Mouse (Mus musculus) hindbrain, embryonic 16.5 days (tissue): ENCODE measurements around the gene Klf4. TPM values are rescaled to one million over a fixed set of nuclear protein-coding genes. Genes with fewer than 3 reads are reported as not detected.

Experiments used
- ATAC-seq: fragments of 200-750 bp; cut with Nextera tagmentation; 2 replicates; pipeline ENCODE4 v1.8.0; 2017; ENCODE audit warnings: moderate TSS enrichment, moderate library complexity
- H3K27ac ChIP-seq: fragments of 300-500 bp; sonication (generic); 2 replicates; pipeline ENCODE4 v1.5.1; 2014; ENCODE audit warnings: low read depth, mild to moderate bottlenecking, control low read depth, low read length, moderate library complexity
- H3K27me3 ChIP-seq: fragments of 300-500 bp; sonication (generic); replicated peaks from 2 replicates; pipeline ENCODE4 v1.6.1; 2014; ENCODE audit warnings: low read length; ENCODE audit not compliant: control insufficient read depth, insufficient read depth
- H3K36me3 ChIP-seq: fragments of 300-500 bp; sonication (generic); 2 replicates; pipeline ENCODE4 v1.6.1; 2014; ENCODE audit warnings: mild to moderate bottlenecking, low read length, moderate library complexity, mixed read lengths; ENCODE audit not compliant: control insufficient read depth, insufficient read depth
- H3K4me1 ChIP-seq: fragments of 300-500 bp; sonication (generic); 2 replicates; pipeline ENCODE4 v1.6.1; 2014; ENCODE audit warnings: low read depth, low read length; ENCODE audit not compliant: control insufficient read depth, insufficient read depth
- H3K4me2 ChIP-seq: fragments of 300-500 bp; sonication (generic); 2 replicates; pipeline ENCODE4 v1.6.1; 2014; ENCODE audit warnings: mild to moderate bottlenecking, low read length, control low read depth, moderate library complexity
- H3K4me3 ChIP-seq: fragments of 300-500 bp; sonication (generic); 2 replicates; pipeline ENCODE4 v1.5.1; 2014; ENCODE audit warnings: mild to moderate bottlenecking, low read length, control low read depth, moderate library complexity
- H3K9ac ChIP-seq: fragments of 300-500 bp; sonication (generic); 2 replicates; pipeline ENCODE4 v1.6.1; 2014; ENCODE audit warnings: low read depth, mild to moderate bottlenecking, control low read depth, low read length, moderate library complexity
- H3K9me3 ChIP-seq: fragments of 300-500 bp; sonication (generic); 2 replicates; pipeline ENCODE4 v1.6.1; 2014; ENCODE audit warnings: mild to moderate bottlenecking, low read length, moderate library complexity; ENCODE audit not compliant: control insufficient read depth
- WGBS: fragments of 180-500 bp; shearing (Covaris S2); extraction: QIAGEN DNeasy Blood & Tissue Kit; methylation state at CpG from one replicate; pipeline ENCODE4 v1.1.7; 2014; 5-methylcytosine and 5-hydroxymethylcytosine counted together
- polyA plus RNA-seq: library from polyadenylated mRNA; unstranded; fragments of >200 nt; fragmentation: Nextera tagmentation; extraction: Ambion mirVana; gene quantifications from 2 replicates; pipeline ENCODE4 v1.2.1, GENCODE M21; 2015

Klf4 gene
- polyA plus RNA-seq, 1 experiment from 2014 or later, result 3.4 TPM

DNA sequence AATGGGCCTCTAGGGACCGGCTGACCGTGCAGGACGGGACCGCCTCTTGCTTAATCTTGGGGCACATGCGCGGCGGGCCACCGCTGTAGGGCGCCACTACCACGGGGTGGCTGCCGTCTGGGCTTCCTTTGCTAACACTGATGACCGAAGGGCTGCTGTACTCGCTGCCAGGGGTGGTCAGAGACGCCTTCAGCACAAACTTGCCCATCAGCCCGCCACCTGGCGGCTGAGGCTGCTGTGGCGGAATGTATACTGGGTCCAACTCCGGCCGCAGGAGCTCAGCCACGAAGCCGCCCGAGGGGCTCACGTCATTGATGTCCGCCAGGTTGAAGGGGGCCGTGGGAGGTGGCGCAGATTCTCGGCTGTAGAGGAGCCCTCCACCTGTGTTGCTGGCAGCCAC, 2.0 kb downstream of the Klf4 start:
- H3K9me3 ChIP-seq, result no peaks in the 10 kb centered on the region
- peak overlapping the region; percentile 97 for H3K4me2 ChIP-seq
- WGBS, result under 1% methylated on average over 20 of the region's 27 CpGs
- peak overlapping the region; percentile 66 for H3K4me3 ChIP-seq
- peak overlapping the region; percentile 84 for H3K9ac ChIP-seq
- 0 out of 2 replicates have a peak overlapping the region, but pooled peaks have one; percentile 13 for H3K27ac ChIP-seq
- peaks cover 6% of the 10 kb centered on the region for H3K27me3 ChIP-seq
- ATAC-seq, result no peak; the same call in 1 of the 2 replicates
- H3K36me3 ChIP-seq, result no peaks in the 10 kb centered on the region
- H3K4me1 ChIP-seq, result peaks cover 21% of the 10 kb centered on the region

DNA sequence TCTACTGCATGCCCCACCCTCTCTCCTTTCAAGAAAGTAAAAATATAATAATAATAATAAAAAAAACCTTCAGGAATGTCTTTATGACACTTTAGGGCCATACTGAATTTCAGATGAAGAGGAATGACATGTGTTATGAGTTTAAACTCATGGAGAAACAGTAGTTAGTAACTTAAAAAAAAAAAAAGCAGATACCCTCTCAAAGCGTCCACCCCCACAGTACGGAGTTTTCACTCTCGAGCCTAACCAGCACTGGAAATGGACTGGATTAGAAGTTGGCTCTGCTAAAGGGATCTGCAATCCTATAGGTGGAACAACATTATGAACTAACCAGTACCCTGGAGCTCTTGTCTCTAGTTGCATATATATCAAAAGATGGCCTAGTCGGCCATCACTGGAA, 3.9 kb downstream of the Klf4 start:
- H3K4me3 ChIP-seq, result no peak overlapping the region
- no peaks in the 10 kb centered on the region for H3K9me3 ChIP-seq
- H3K9ac ChIP-seq, result no peak overlapping the region
- H3K36me3 ChIP-seq, result no peaks in the 10 kb centered on the region
- H3K27ac ChIP-seq, result no peak overlapping the region
- peaks cover 6% of the 10 kb centered on the region for H3K27me3 ChIP-seq
- peaks cover 15% of the 10 kb centered on the region for H3K4me1 ChIP-seq
- no peak for ATAC-seq
- 93% methylated on average over 3 of the region's 4 CpGs for WGBS
- no peak overlapping the region for H3K4me2 ChIP-seq

- 79% methylated on average over 12 of the region's 12 CpGs for WGBS
- no peaks in the 10 kb centered on the region for H3K36me3 ChIP-seq
- no peak overlapping the region for H3K9ac ChIP-seq
- ATAC-seq, result no peak
- no peak overlapping the region for H3K4me2 ChIP-seq
- no peak overlapping the region for H3K27ac ChIP-seq
- no peak overlapping the region for H3K4me3 ChIP-seq
- H3K4me1 ChIP-seq, result peaks cover 13% of the 10 kb centered on the region
- H3K27me3 ChIP-seq, result peaks cover 6% of the 10 kb centered on the region
- H3K9me3 ChIP-seq, result no peaks in the 10 kb centered on the region
Measured at GRCm38 (mm10) chr4:55527931-55528330, 4.3 kb downstream of the Klf4 start.

GRCm38 (mm10) chr4:55526247-55527115, 5.8 kb downstream of the Klf4 start:
- WGBS, result 78% methylated on average over 5 of the region's 5 CpGs
- ATAC-seq, result no peak; the same call in 1 of the 2 replicates

DNA sequence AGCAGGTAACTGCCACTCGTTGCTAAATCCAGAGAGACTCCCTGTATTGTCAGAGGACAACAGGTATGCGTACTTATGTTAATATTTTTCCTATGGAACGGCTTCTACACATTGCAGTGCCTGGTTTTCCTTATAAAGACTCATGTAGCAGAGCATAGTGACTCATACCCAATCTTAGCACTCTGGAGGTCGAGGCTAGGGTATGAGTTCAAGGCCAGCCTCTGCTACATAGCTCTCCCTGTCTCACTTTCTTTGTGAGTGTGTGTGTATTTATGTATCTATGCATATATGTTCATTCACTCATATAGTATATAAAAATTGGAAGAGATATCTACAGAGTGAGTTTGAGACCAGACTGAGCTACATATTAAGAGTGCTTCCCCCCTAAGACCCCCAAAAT, 8.3 kb downstream of the Klf4 start:
- Histone ChIP-seq H3K4me3 (no peak overlapping the region), H3K9ac (no peak overlapping the region)

More at GRCm38 (mm10) chr4:55526247-55527115, 5.8 kb downstream of the Klf4 start:
- Histone ChIP-seq H3K4me3 (no peak overlapping the region), H3K27ac (no peak overlapping the region), H3K36me3 (no peaks in the 10 kb centered on the region), H3K9ac (no peak overlapping the region), H3K9me3 (no peaks in the 10 kb centered on the region), H3K4me1 (peaks cover 9% of the 10 kb centered on the region), H3K27me3 (peaks cover 3% of the 10 kb centered on the region; the same call in 1 of the 2 replicates), H3K4me2 (no peak overlapping the region)

GRCm38 (mm10) chr4:55517438-55517837, 14.8 kb downstream of the Klf4 start:
- H3K27ac ChIP-seq, result no peak overlapping the region
- no peak for ATAC-seq
- H3K4me2 ChIP-seq, result no peak overlapping the region
- H3K9me3 ChIP-seq, result no peaks in the 10 kb centered on the region
- no peaks in the 10 kb centered on the region for H3K4me1 ChIP-seq
- no peaks in the 10 kb centered on the region for H3K27me3 ChIP-seq
- H3K36me3 ChIP-seq, result no peaks in the 10 kb centered on the region
- H3K9ac ChIP-seq, result no peak overlapping the region
- WGBS, result 92% methylated on average over 7 of the region's 7 CpGs
- H3K4me3 ChIP-seq, result no peak overlapping the region

More for the DNA sequence above, 8.3 kb downstream of the Klf4 start:
- Histone ChIP-seq H3K27me3 (no peaks in the 10 kb centered on the region), H3K36me3 (no peaks in the 10 kb centered on the region), H3K4me1 (no peaks in the 10 kb centered on the region), H3K9me3 (no peaks in the 10 kb centered on the region), H3K27ac (no peak overlapping the region), H3K4me2 (no peak overlapping the region)
- 78% methylated on average over 4 of the region's 4 CpGs for WGBS
- ATAC-seq, result no peak

GRCm38 (mm10) chr4:55516048-55516447, 16.2 kb downstream of the Klf4 start:
- H3K27me3 ChIP-seq, result no peaks in the 10 kb centered on the region
- 80% methylated on average over 8 of the region's 8 CpGs for WGBS
- no peak overlapping the region for H3K9ac ChIP-seq
- H3K9me3 ChIP-seq, result no peaks in the 10 kb centered on the region
- no peaks in the 10 kb centered on the region for H3K4me1 ChIP-seq
- H3K27ac ChIP-seq, result no peak overlapping the region
- no peak for ATAC-seq
- H3K4me2 ChIP-seq, result no peak overlapping the region
- no peaks in the 10 kb centered on the region for H3K36me3 ChIP-seq
- H3K4me3 ChIP-seq, result no peak overlapping the region

DNA sequence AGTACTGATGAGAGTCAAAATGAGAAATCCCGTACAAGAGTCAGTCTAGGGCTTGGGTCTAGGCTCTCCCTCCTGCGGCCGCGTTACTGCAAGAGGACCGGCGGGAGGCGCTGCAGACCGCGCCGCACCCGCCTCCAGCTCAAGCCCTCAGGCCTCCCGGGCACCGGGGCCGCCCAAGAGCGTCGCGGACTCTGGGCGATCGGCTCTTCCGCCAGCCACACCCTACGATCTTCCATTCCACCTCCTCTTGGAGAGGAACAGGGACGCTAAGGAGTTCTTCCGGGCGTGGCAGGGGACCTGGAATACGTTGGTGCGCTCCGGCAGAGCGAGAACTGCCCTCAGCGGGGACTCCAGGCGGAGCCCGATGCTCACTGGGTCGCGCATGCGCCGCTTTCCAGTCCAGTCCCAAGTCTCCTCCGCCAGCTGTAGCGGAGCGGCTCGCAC, 17.5 kb downstream of the Klf4 start:
- H3K27ac ChIP-seq, result peak overlapping the region; percentile 64; the same call in 1 of the 2 replicates
- H3K9me3 ChIP-seq, result no peaks in the 10 kb centered on the region
- no peaks in the 10 kb centered on the region for H3K36me3 ChIP-seq
- ATAC-seq, result peak; percentile 99
- peak overlapping the region; percentile 60 for H3K4me3 ChIP-seq
- no peaks in the 10 kb centered on the region for H3K27me3 ChIP-seq
- H3K4me1 ChIP-seq, result no peaks in the 10 kb centered on the region
- peak overlapping the region; percentile 78 for H3K4me2 ChIP-seq
- WGBS, result under 1% methylated on average over 39 of the region's 39 CpGs
- H3K9ac ChIP-seq, result peak overlapping the region; percentile 77

DNA sequence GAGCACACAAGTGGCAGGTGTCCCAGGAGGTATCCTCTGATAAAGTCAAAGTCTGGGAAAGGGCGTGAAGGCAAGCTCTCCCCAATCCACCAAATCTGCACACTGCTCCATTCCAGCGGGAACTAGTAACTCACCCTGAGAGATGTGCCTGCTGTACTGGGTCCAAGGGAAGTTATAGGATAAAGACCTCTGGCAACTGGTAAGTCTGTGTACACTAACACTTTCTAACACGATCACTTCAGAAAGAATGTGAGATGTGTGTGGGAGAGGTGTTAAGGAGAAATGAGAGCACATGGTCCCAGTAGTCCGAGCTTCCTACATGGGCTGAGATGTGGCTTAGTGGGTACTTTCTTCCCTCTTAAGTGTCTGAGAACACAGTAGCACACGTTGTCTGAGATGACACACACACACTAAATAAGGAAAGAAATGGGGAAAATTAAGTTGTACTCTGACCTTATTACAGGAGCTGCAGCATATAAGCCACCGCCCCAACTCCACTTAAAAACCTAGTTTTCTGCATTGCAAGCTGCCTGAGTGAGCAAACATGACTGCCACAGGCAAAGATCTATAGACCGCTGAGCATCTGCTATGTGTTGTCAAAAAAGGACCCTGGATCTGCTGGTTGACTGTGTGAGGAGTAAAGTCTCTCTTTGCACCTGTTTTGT, 18.5 kb downstream of the Klf4 start:
- Histone ChIP-seq H3K9ac (no peak overlapping the region), H3K27ac (no peak overlapping the region), H3K27me3 (no peaks in the 10 kb centered on the region), H3K4me3 (no peak overlapping the region), H3K9me3 (no peaks in the 10 kb centered on the region), H3K36me3 (no peaks in the 10 kb centered on the region), H3K4me2 (no peak overlapping the region), H3K4me1 (no peaks in the 10 kb centered on the region)
- ATAC-seq, result no peak
- WGBS, result 87% methylated on average over 7 of the region's 7 CpGs
